Mouse (Mus musculus) olfactory bulb, adult 2 months (tissue): ENCODE measurements around the gene Ncor1.

ENCODE experiments used
- CTCF ChIP-seq: fragments of 200-500 bp; IDR thresholded peaks from 2 replicates; pipeline ENCODE4 v1.5.1; 2012; ENCODE audit warnings: low read depth, mild to moderate bottlenecking, low read length, moderate library complexity; ENCODE audit not compliant: insufficient read depth
- POLR2A ChIP-seq: fragments of 200-500 bp; IDR thresholded peaks from 2 replicates; pipeline ENCODE4 v1.6.1; 2012; ENCODE audit warnings: mild to moderate bottlenecking, low read depth, low read length, moderate library complexity; ENCODE audit not compliant: insufficient read depth

DNA sequence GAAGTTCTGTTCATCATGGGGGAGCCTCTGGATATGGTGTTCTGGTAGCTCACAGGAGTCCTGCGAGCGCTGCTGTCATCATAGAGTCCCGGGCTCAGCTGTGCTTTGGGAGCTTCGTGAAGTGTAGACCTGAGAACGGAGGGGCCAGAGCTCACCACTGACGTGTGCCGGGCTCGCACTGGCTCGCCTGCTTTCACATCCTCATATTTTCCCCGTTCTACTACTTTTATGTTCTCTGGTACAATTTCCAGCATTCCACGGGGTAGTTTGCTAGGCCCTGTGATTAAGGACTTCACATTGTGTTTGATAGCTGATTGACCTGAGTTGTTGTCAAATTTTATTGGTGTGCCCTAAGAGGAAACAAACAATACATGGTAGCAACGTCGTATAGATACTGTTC is 115.3 kb downstream of the Ncor1 start:
- TF ChIP-seq POLR2A = no peak
- TF ChIP-seq CTCF = no peak
